Mouse (Mus musculus) heart, adult 9 months (tissue): ENCODE results near the gene Mvk.

Experiments used
- DNase-seq, 2 experiments: peaks; one replicate each; pipeline ENCODE4 v3.0.0; 2022; ENCODE audit warnings: low spot score in 2 of 2

Gene Mvk

GRCm38 (mm10) chr5:114443566-114444367 is at the start of gene Mvk, which contains the start of gene Mmab:
Gene Mvk, plus strand, starts transcription at chr5:114444269.
Gene Mmab, minus strand, starts transcription at chr5:114444060.
- DNase-seq, result peak; percentile 99

DNA sequence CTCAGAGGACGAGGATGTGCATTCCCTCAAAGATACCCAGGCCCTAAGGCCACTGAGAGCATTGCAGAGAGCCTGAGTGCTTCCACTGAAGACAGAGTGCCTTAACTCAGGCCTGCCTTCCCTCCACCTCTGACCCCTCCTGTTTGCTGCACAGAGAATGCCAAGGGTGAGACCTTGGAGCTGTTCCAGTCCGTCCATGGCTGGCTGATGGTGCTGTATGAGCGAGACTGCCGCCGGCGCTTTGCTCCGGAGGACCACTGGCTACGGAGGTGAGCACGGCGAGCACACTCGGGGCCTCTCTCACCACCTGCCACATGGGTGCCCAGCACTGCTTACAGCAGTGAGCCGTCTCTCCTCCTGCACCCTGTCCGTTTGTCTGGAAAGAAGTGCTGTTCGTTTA is 37.5 kb upstream of the Mvk start:
- no peak for DNase-seq

GRCm38 (mm10) chr5:114407269-114407668 is 36.8 kb upstream of the Mvk start:
- DNase-seq, result no peak

DNA sequence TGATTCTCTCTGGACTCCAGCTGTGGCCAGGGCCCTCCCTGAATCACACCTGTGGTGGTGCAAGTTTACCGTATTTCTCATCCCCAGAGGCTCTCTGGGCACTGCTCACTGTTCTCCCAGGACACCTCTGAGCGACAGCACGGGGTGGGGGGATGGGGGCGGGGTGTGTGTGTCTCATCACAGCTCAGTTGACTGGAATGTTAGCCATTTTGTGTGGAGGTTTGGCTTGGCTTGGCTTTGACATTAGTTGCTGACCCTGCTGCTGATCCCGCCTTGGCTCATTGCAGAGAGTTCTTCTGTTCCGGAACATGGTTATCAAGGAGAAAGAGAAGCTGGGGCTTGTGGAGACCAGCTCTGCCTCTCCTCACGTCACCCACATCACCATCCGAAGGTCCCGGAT is 36.3 kb upstream of the Mvk start:
- no peak for DNase-seq

DNA sequence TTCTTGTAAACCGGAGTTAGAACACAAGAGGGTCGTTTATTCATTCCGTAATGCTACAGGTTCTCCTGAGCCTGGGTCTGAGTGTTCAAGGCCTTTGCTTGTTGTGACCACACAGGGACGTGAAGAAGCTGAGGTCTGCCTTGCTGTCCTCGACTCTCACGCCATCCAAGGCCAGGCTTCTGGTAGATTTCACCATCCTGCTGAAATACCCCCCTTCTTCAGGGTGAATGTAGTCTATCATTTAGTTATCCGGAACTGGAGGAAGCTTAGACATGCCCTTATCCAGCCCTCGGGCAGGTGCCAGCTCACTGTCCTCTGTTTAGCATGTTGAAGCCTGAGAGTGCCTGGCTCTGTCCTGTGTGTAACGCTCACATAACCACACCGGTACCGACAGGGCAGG is 35.2 kb upstream of the Mvk start:
- DNase-seq, result no peak

GRCm38 (mm10) chr5:114410429-114410828 is 33.6 kb upstream of the Mvk start:
- no peak for DNase-seq

- no peak for DNase-seq
Measured at GRCm38 (mm10) chr5:114412361-114412998, 31.6 kb upstream of the Mvk start.

DNA sequence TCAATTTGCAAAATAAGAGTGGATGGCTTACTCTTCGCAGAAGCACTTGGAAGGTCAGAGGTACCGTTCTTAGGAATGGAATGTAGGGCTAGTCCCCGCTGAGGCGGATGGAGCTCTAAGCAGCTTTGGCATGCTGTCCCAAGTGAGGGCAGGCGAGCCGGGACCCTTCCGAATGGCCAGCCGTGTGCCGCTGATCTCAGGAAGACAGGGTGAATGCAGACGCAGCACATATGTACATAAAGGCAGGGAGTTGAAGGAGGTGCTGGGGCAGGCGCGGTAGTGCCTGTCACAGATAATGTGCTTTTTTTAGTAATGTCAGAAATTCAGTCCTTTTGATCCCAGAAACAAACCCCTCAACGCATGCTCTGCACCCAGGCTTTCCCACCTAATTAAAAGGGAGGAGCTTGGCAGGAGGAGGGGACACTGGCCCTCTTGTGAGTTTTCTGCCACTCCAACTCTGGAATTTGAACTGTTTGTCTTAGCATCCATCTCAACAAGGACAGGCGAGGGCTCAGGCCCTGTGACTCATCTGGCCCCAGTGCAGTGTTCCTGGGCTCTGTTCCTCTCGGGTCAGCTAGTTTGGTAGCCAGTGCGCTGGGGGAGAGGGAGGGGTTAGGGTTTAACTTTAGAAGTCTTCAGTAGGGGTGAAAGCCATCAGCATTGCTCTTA is 30.9 kb upstream of the Mvk start:
- peak; percentile 39 to 45 for DNase-seq

GRCm38 (mm10) chr5:114415606-114416005 is 28.5 kb upstream of the Mvk start:
- DNase-seq, result no peak

DNA sequence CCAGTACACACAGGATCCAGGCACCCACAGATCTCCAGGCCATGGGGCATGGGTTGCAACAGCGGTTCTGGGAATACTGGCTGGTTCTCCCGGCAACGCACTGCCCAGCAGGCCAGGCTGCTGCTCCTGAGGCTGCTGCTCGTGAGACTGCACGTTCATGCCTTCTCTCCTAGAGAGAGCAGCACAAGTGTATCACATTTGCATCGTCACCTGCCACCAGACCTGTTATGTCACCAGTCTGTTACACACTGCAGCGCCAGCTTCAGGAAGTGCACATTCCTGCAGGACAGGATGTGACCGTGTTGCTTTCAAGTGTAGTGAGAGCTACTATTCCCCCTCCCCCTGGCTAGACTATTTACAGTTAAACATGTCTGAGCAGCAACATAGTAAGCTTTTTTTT is 27.2 kb upstream of the Mvk start:
- no peak for DNase-seq

- DNase-seq, result no peak
Measured at GRCm38 (mm10) chr5:114418541-114418940, 25.5 kb upstream of the Mvk start.

DNA sequence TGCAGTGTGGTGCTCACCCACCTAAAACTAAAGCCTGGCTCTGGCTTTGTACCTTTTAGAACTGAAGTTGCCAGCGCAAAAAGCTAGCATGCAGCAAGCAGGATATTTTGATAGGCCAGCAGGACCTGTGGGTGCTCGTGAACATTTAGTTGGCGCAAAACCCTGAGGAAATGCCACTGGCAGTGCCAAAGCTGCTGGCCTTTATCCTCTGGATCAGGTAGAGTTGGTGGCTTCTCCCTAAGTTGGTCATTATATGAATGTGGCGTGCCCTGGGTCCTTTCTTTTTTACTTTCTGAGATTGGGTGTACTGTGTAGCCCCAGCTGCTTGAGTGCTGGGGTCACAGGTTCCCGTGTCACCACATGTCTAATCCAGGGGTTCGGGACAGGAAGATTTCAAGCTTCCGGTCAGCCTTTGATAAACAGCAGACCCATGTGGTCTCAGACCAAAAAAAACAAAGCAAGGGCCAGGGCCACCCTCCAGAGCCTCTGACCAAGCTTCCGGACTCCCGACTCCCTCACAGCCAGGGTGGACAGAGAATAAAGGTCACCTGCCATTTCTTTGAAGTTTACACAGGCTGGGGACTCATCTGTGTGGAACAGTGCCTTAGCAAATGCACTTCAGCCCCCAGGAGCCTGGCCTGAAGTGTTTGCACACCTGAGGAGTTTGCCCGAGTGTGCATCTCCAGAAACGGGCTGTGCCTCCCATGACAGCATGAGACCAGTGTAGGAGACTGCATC is 22.3 kb upstream of the Mvk start:
- no peak for DNase-seq

DNA sequence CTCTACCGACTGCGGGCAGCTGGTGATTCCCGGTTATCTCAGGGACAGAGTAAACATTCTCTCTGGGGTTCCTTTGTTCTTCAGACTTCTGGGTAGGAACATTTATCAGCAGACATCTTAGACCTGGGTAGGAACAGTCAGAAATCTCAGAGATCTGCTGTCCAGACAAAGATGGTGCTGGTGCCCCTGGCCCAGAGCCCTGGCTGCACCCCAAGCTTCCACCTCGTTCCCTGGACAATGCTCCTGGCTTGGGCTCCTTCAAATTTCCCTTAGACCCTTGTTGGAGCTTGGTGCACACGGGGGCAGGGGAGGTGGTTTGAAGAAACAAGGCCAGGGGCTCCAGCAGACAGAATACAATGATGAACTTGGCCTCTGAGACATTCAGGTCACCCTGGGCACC is 21.5 kb upstream of the Mvk start:
- no peak for DNase-seq

DNA sequence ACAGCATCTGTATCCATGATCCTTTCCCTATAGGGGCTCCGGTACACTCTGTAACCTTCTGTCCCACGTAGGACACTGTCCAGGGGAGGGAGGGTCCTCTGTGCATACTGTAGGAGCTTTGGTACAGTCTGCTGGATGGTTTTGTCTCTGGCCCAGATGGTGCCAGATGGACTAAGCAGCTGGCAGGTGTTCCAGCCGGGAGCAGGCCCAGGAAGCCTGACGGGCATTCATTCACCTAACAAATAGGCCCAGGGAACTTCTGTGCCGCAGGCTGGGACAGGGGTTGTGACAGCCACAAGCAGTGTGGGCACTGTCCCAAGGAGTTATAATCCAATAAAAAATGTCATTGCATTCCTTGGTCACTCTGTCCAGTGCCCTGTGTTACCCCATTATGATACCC is 20.1 kb upstream of the Mvk start:
- DNase-seq, result no peak

DNA sequence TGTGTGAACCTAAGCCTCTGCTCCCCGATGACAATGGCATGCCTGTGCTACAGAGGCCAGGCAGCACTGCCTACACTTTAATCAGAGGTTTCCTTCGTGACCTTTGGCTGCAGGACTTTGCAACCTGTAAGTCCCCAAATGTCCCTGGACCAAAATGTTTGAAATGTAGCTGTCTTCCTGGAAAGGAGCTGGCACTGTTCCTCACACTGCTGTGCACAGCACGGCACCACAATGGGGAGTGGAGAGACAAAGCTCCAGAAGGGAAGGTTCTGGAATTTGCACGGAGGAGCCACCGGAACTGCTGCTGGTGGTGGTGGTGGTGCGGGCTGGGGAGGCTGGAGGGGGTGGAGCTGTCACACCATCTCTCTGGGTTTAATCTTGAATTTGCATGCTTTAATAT is 17.3 kb upstream of the Mvk start:
- no peak for DNase-seq

- no peak for DNase-seq
Measured at GRCm38 (mm10) chr5:114428621-114429020, 15.4 kb upstream of the Mvk start.

GRCm38 (mm10) chr5:114429781-114430180 is 14.3 kb upstream of the Mvk start:
- no peak for DNase-seq

- peak in 1 of 2 experiments; percentile 24 for DNase-seq
Measured at GRCm38 (mm10) chr5:114434359-114434758, 9.7 kb upstream of the Mvk start.

DNA sequence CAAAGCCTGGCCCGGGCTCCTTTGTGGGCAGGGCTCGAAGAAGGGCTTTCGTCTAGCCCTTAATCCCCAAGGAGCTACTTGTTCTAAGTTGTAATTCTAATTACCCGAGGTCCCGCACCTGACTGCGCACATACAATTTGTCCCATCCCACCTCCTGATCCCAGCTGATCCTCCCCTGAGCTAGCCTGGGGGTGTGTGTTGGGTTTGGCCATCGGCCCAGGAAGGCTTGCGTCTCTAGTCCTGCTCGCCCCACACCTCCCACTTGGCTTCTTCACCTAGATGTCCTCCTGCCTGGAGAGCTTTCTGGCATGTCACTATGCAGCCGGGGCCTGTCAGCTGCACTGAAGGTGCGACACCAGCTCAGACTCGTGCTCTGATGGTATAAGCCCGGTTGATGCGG is 8.5 kb upstream of the Mvk start:
- DNase-seq, result no peak

DNA sequence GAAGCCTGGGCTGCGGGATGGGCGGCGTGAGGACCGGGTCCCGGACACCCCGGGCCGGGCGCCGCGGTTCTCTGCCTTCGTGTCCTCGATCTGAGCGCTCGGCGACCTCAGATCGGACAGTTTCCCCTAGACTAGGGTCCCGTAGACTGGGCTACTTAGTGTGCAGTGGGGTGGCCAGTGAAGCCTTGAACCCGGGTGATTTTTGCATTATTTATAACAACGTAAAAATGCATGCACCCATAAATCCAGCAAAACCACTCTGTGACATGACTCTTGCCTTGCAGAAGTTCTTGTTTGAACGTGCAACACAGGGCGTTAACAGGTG is 261 bp downstream of the Mvk start:
- no peak for DNase-seq

GRCm38 (mm10) chr5:114449011-114449410 is 4.9 kb downstream of the Mvk start:
- DNase-seq, result no peak

DNA sequence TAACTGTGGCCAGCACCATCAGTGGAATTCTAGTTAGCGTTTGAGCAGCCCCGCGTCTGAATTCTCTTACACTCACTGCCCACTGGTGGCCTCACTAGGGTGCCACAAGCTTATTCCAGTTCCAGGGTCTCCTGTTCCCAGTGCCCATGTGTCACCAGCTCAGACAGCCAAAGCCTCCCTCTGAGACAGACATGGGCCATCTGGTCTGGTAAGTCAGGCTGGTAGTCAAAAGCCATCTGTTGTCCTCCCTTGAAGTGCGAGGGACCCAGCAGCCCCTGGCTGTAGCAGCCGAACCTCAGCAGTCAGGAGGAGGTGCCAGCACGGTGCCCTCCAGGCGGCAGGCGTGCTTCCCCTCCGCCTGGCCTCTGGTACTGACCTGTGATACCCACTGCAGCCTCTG is 12.2 kb downstream of the Mvk start:
- DNase-seq, result no peak
